Mouse (Mus musculus): ENCODE results near the gene Ros1. TPM values are rescaled to one million over a fixed set of nuclear protein-coding genes. Genes with fewer than 3 reads are reported as not detected.

Ros1 gene
- polyA plus RNA-seq, 1 experiment from 2014 or later = 0.13 TPM

DNA sequence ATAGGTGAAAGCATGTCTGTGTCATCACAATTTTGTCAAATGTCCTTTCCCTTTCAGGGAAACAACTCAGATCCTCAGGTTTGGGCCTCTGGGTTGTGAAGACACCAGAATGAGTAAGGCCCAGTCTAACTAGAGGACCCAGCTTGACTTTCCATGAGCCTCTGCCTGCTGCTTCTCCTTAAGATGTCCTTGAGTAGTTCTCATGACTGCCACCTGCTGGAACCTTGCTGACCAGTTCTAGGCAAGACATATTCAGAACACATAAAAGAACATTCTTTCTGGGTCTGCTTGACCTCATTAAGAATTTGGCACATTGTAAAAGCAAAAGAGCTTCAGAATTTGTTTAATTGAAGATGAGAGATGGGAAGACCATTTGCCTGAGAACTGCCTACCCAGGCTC is 122.6 kb downstream of the Ros1 start:
- H3K4me3 ChIP-seq (ENCODE audit: low read depth, low read length) = no peak overlapping the region
- no peaks in the 10 kb centered on the region for H3K9me3 ChIP-seq (ENCODE audit: control insufficient read depth, low read length)
- H3K4me1 ChIP-seq (replicated peaks; ENCODE audit: control insufficient read depth, insufficient read depth) = no peaks in the 10 kb centered on the region
- no peak for ATAC-seq (ENCODE audit: low FRiP score, low TSS enrichment)
- TF ChIP-seq EP300 (optimal IDR thresholded peaks at IDR 0.05) (no peak), CTCF (IDR thresholded peaks at IDR 0.05; ENCODE audit: low read depth) (peak; percentile 73)
- H3K27me3 ChIP-seq (ENCODE audit: control insufficient read depth, insufficient read depth, low read length) = no peaks in the 10 kb centered on the region
- no peak overlapping the region for H3K4me2 ChIP-seq (replicated peaks; ENCODE audit: low read depth)
- no peaks in the 10 kb centered on the region for H3K36me3 ChIP-seq (ENCODE audit: control insufficient read depth, insufficient read depth, low read length)
- no peak overlapping the region for H3K27ac ChIP-seq (replicated peaks)
- no peak overlapping the region for H3K9ac ChIP-seq (ENCODE audit: low read length)
- DNase-seq (ENCODE audit: low spot score) = peak; percentile 47

DNA sequence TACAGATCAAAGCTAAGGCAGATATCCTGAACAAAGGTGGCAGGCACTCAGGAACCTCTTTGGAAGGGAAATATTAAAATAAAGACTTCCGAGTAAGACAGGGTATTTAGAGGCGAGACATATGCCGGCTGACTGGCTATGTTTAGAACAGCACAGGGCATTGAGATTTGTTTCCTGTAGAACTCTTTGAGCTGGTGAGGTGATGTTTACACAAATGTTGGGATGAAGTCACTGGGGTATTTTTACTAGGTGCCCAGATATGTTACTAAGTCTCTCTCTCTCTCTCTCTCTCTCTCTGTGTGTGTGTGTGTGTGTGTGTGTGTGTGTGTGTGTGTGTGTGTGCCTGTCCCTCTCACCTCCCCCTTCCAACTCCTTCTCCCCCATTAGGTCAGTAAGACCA is 146.8 kb downstream of the Ros1 start:
- no peaks in the 10 kb centered on the region for H3K36me3 ChIP-seq (ENCODE audit: control insufficient read depth, insufficient read depth, low read length)
- ATAC-seq (ENCODE audit: low FRiP score, low TSS enrichment) (no peak), DNase-seq (ENCODE audit: low spot score) (no peak)
- no peaks in the 10 kb centered on the region for H3K4me1 ChIP-seq (replicated peaks; ENCODE audit: control insufficient read depth, insufficient read depth)
- H3K9me3 ChIP-seq (ENCODE audit: control insufficient read depth, low read length) = no peaks in the 10 kb centered on the region
- TF ChIP-seq EP300 (optimal IDR thresholded peaks at IDR 0.05) (no peak), CTCF (IDR thresholded peaks at IDR 0.05; ENCODE audit: low read depth) (no peak)
- H3K27ac ChIP-seq (replicated peaks) = no peak overlapping the region
- no peak overlapping the region for H3K4me2 ChIP-seq (replicated peaks; ENCODE audit: low read depth)
- H3K4me3 ChIP-seq (ENCODE audit: low read depth, low read length) = no peak overlapping the region
- no peak overlapping the region for H3K9ac ChIP-seq (ENCODE audit: low read length)
- no peaks in the 10 kb centered on the region for H3K27me3 ChIP-seq (ENCODE audit: control insufficient read depth, insufficient read depth, low read length)
- WGBS = 53% methylated on average over 3 of the region's 3 CpGs

DNA sequence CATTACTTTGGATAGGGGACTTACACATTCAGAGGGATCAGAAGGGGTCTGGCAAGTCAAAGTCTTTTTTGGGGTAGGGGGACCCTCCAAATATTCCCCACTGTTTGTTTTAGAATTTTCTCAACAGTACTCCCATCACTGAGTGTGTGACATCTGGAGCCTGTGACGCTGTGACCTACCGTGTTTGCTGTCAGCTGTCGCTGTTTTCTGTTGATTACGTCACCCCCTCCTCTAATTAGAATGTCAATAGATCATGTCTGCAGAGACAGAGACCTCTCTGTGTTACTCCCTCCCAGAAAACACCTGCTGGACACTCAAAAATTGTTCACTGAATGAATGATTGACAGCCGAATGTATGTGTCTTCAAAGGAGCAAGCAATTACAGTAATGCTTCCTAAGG is 152.0 kb downstream of the Ros1 start:
- ATAC-seq (ENCODE audit: low FRiP score, low TSS enrichment) (no peak), DNase-seq (ENCODE audit: low spot score) (no peak)
- Histone ChIP-seq H3K9me3 (ENCODE audit: control insufficient read depth, low read length) (no peaks in the 10 kb centered on the region), H3K27me3 (ENCODE audit: control insufficient read depth, insufficient read depth, low read length) (no peaks in the 10 kb centered on the region), H3K4me1 (replicated peaks; ENCODE audit: control insufficient read depth, insufficient read depth) (no peaks in the 10 kb centered on the region), H3K9ac (ENCODE audit: low read length) (no peak overlapping the region), H3K4me3 (ENCODE audit: low read depth, low read length) (no peak overlapping the region), H3K4me2 (replicated peaks; ENCODE audit: low read depth) (no peak overlapping the region), H3K27ac (replicated peaks) (no peak overlapping the region), H3K36me3 (ENCODE audit: control insufficient read depth, insufficient read depth, low read length) (no peaks in the 10 kb centered on the region)
- TF ChIP-seq EP300 (optimal IDR thresholded peaks at IDR 0.05) (no peak), CTCF (IDR thresholded peaks at IDR 0.05; ENCODE audit: low read depth) (no peak)
- 68% methylated on average over 5 of the region's 5 CpGs for WGBS

DNA sequence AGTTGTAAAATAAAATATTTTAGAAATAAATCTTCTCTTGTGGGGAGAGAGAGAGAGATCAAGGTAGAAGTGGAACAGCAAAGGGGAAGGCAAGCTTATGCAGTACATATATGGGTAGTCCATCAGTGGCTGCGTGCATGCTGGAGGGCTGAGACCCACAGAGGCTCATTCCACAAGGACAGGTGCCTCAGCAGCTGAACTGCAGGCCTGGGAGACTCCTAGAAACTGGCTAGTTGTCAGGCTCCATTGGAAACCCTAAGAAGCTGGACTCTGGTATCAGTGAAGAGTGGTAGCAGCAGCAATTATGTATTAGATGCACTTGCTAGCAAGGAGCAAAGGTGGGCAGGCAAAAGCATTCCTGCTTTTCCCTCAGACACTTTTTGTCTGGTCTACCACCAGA is 155.7 kb downstream of the Ros1 start:
- no peak overlapping the region for H3K4me3 ChIP-seq (ENCODE audit: low read depth, low read length)
- no peak overlapping the region for H3K4me2 ChIP-seq (replicated peaks; ENCODE audit: low read depth)
- no peaks in the 10 kb centered on the region for H3K27me3 ChIP-seq (ENCODE audit: control insufficient read depth, insufficient read depth, low read length)
- no peak overlapping the region for H3K9ac ChIP-seq (ENCODE audit: low read length)
- no peaks in the 10 kb centered on the region for H3K4me1 ChIP-seq (replicated peaks; ENCODE audit: control insufficient read depth, insufficient read depth)
- H3K27ac ChIP-seq (replicated peaks) = no peak overlapping the region
- no peaks in the 10 kb centered on the region for H3K9me3 ChIP-seq (ENCODE audit: control insufficient read depth, low read length)
- TF ChIP-seq CTCF (IDR thresholded peaks at IDR 0.05; ENCODE audit: low read depth) = no peak
- no peak for TF ChIP-seq EP300 (optimal IDR thresholded peaks at IDR 0.05)
- ATAC-seq (ENCODE audit: low FRiP score, low TSS enrichment) (no peak), DNase-seq (ENCODE audit: low spot score) (no peak)
- WGBS = 86% methylated on average over 1 of the region's 1 CpGs
- H3K36me3 ChIP-seq (ENCODE audit: control insufficient read depth, insufficient read depth, low read length) = no peaks in the 10 kb centered on the region

DNA sequence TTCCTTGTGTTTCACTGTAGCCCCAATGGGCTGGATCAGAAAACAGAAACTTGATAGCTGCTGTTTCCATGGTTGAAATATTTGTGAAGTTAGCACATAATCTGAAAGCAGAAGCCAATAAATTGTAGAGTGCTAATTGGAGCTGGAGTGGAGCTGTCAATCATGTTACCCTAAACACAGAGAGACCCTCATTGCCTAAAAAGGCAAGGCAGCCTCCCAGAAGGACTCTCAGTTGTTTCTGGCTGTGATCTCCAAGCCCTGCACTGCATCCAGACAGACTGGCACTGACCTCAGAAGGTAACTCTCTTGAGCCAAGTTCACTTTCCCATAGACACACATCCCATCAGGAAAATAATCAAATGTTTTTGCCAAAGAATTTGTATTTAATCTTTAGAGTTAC is 161.3 kb downstream of the Ros1 start:
- no peaks in the 10 kb centered on the region for H3K27me3 ChIP-seq (ENCODE audit: control insufficient read depth, insufficient read depth, low read length)
- H3K9me3 ChIP-seq (ENCODE audit: control insufficient read depth, low read length) = no peaks in the 10 kb centered on the region
- DNase-seq (ENCODE audit: low spot score) (no peak), ATAC-seq (ENCODE audit: low FRiP score, low TSS enrichment) (no peak)
- no peak overlapping the region for H3K4me2 ChIP-seq (replicated peaks; ENCODE audit: low read depth)
- H3K9ac ChIP-seq (ENCODE audit: low read length) = no peak overlapping the region
- no peaks in the 10 kb centered on the region for H3K4me1 ChIP-seq (replicated peaks; ENCODE audit: control insufficient read depth, insufficient read depth)
- TF ChIP-seq CTCF (IDR thresholded peaks at IDR 0.05; ENCODE audit: low read depth) = no peak
- TF ChIP-seq EP300 (optimal IDR thresholded peaks at IDR 0.05) = no peak
- H3K27ac ChIP-seq (replicated peaks) = no peak overlapping the region
- no peak overlapping the region for H3K4me3 ChIP-seq (ENCODE audit: low read depth, low read length)
- no peaks in the 10 kb centered on the region for H3K36me3 ChIP-seq (ENCODE audit: control insufficient read depth, insufficient read depth, low read length)

DNA sequence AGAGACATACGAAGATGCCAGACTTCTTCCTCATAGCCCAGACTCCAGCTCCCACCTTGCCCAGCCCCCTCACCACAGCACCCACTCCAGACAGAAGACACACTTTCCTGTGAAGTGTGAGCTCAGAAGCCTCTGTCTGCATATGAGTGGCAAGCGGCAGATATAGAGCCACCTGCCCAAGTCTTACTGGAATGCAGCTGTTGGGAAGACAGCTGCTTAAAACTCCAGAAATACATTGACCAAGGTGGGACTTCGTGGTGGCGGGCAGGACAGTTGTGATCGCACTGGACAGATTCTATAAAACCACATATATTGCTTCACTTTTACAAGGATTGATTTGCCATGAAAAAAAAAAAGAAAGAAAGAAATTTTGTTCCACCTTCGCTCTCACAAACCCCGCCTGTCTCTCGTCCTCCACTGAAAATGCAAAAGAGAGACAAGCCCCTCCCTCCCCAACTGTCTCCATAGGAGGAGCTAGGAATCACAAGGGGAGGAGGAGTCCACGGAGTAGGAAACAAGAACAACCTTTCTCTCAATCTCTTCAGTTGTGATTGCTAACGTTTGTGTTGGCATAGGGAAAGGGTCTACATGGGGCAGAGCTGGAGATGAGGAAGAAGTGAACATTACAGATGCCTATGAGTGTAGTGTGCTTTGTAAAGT is 165.5 kb downstream of the Ros1 start:
- no peaks in the 10 kb centered on the region for H3K36me3 ChIP-seq (ENCODE audit: control insufficient read depth, insufficient read depth, low read length)
- no peak overlapping the region for H3K9ac ChIP-seq (ENCODE audit: low read length)
- H3K4me3 ChIP-seq (ENCODE audit: low read depth, low read length) = no peak overlapping the region
- H3K4me1 ChIP-seq (replicated peaks; ENCODE audit: control insufficient read depth, insufficient read depth) = no peaks in the 10 kb centered on the region
- peaks cover 22% of the 10 kb centered on the region for H3K27me3 ChIP-seq (ENCODE audit: control insufficient read depth, insufficient read depth, low read length)
- no peak overlapping the region; the same call in 1 of the 2 replicates for H3K4me2 ChIP-seq (replicated peaks; ENCODE audit: low read depth)
- DNase-seq (ENCODE audit: low spot score) (no peak), ATAC-seq (ENCODE audit: low FRiP score, low TSS enrichment) (no peak)
- no peak overlapping the region for H3K27ac ChIP-seq (replicated peaks)
- H3K9me3 ChIP-seq (ENCODE audit: control insufficient read depth, low read length) = no peaks in the 10 kb centered on the region
- TF ChIP-seq EP300 (optimal IDR thresholded peaks at IDR 0.05) (no peak), CTCF (IDR thresholded peaks at IDR 0.05; ENCODE audit: low read depth) (no peak)
- 3% methylated on average over 10 of the region's 10 CpGs for WGBS
